In genomic region chrX:74084276-74084837, GRCm38 (mm10) we compare ENCODE assay signal across 8 mouse cellular contexts. TPM values are rescaled to one million over a fixed set of nuclear protein-coding genes. Genes with fewer than 3 reads are reported as not detected.
A peak's percentile ranks its signal among the peaks of the same experiment; 100 is the strongest.
DNase-seq lines count a peak whose midpoint lies in the region; ATAC-seq and TF ChIP-seq lines count a peak whose summit lies in the region.

No protein-coding gene starts in this region.

- H3K4me2 ChIP-seq in embryonic facial prominence, embryonic 12.5 days (replicated peaks): peak overlapping the region; percentile 58
- peak overlapping the region; percentile 49 for H3K4me2 ChIP-seq in intestine, embryonic 15.5 days (replicated peaks)
- H3K4me2 ChIP-seq in midbrain, embryonic 13.5 days (replicated peaks): peak overlapping the region; percentile 60

- no peaks in the 10 kb centered on the region for H3K9me3 ChIP-seq in G1E (replicated peaks)
- H3K9me3 ChIP-seq in embryonic facial prominence, embryonic 12.5 days: no peaks in the 10 kb centered on the region
- no peaks in the 10 kb centered on the region for H3K9me3 ChIP-seq in intestine, embryonic 15.5 days
- H3K9me3 ChIP-seq in midbrain, embryonic 13.5 days: no peaks in the 10 kb centered on the region

- H3K27me3 ChIP-seq in kidney, adult 2 months (replicated peaks; ENCODE audit: control insufficient read depth, insufficient read depth, low read length): no peaks in the 10 kb centered on the region
- no peaks in the 10 kb centered on the region for H3K27me3 ChIP-seq in G1E (ENCODE audit: insufficient read depth, low read length)
- H3K27me3 ChIP-seq in embryonic facial prominence, embryonic 12.5 days: no peaks in the 10 kb centered on the region
- no peaks in the 10 kb centered on the region for H3K27me3 ChIP-seq in intestine, embryonic 15.5 days (replicated peaks)
- no peaks in the 10 kb centered on the region for H3K27me3 ChIP-seq in midbrain, embryonic 13.5 days

- H3K4me3 ChIP-seq in kidney, adult 2 months (ENCODE audit: insufficient read depth, low read depth, low read length): peak overlapping the region; percentile 86
- peak overlapping the region; percentile 81 for H3K4me3 ChIP-seq in G1E (ENCODE audit: low read depth, low read length)
- peak overlapping the region; percentile 55 for H3K4me3 ChIP-seq in embryonic facial prominence, embryonic 12.5 days
- peak overlapping the region; percentile 57 for H3K4me3 ChIP-seq in intestine, embryonic 15.5 days (replicated peaks)
- peak overlapping the region; percentile 56 for H3K4me3 ChIP-seq in midbrain, embryonic 13.5 days (replicated peaks)

- peak overlapping the region; percentile 76 for H3K9ac ChIP-seq in embryonic facial prominence, embryonic 12.5 days
- peak overlapping the region; percentile 67; the same call in 1 of the 2 replicates for H3K9ac ChIP-seq in intestine, embryonic 15.5 days
- peak overlapping the region; percentile 76 for H3K9ac ChIP-seq in midbrain, embryonic 13.5 days (replicated peaks)

- TF ChIP-seq CTCF in kidney, adult 2 months (conservative IDR thresholded peaks at IDR 0.05; ENCODE audit: insufficient read depth, insufficient read length, low read depth, low read length): no peak
- TF ChIP-seq CTCF in G1E (IDR thresholded peaks at IDR 0.05; ENCODE audit: low read depth, low read length): no peak

- ATAC-seq in G1E (ENCODE audit: extremely low read depth, insufficient number of reproducible peaks, low FRiP score, poor library complexity, severe bottlenecking): no peak
- no peak for ATAC-seq in embryonic facial prominence, embryonic 12.5 days (ENCODE audit: insufficient number of reproducible peaks, insufficient read depth, low FRiP score, low TSS enrichment)
- no peak for ATAC-seq in intestine, embryonic 15.5 days
- peak; percentile 7 for ATAC-seq in midbrain, embryonic 13.5 days

- DNase-seq in kidney, adult 2 months: peak; percentile 15
- no peak for DNase-seq in kidney, postnatal 14 days
- no peak for DNase-seq in G1E (ENCODE audit: low spot score)
- DNase-seq in thymus, postnatal 0 days (ENCODE audit: low spot score): no peak
- no peak for DNase-seq in layer of hippocampus, adult 9-10 months (ENCODE audit: low spot score)

- no peaks in the 10 kb centered on the region for H3K36me3 ChIP-seq in kidney, adult 2 months (ENCODE audit: control insufficient read depth, insufficient read depth, low read length)
- peaks cover 2% of the 10 kb centered on the region for H3K36me3 ChIP-seq in G1E (replicated peaks)
- no peaks in the 10 kb centered on the region for H3K36me3 ChIP-seq in embryonic facial prominence, embryonic 12.5 days
- no peaks in the 10 kb centered on the region for H3K36me3 ChIP-seq in intestine, embryonic 15.5 days
- H3K36me3 ChIP-seq in midbrain, embryonic 13.5 days: no peaks in the 10 kb centered on the region

- TF ChIP-seq POLR2A in kidney, adult 2 months (IDR thresholded peaks at IDR 0.05; ENCODE audit: low read depth, low read length): no peak

- 2% methylated on average over 17 of the region's 17 CpGs for WGBS in kidney, adult 2 months
- WGBS in embryonic facial prominence, embryonic 12.5 days: 23% methylated on average over 17 of the region's 17 CpGs
- 26% methylated on average over 17 of the region's 17 CpGs for WGBS in intestine, embryonic 15.5 days
- 35% methylated on average over 17 of the region's 17 CpGs for WGBS in midbrain, embryonic 13.5 days

- peaks cover 2% of the 10 kb centered on the region; the same call in 1 of the 2 replicates for H3K4me1 ChIP-seq in kidney, adult 2 months (ENCODE audit: control insufficient read depth, insufficient read depth, low read length)
- H3K4me1 ChIP-seq in G1E (ENCODE audit: insufficient read depth, low read depth, low read length): peaks cover 19% of the 10 kb centered on the region
- no peaks in the 10 kb centered on the region for H3K4me1 ChIP-seq in embryonic facial prominence, embryonic 12.5 days
- H3K4me1 ChIP-seq in intestine, embryonic 15.5 days (replicated peaks): no peaks in the 10 kb centered on the region
- peaks cover 35% of the 10 kb centered on the region for H3K4me1 ChIP-seq in midbrain, embryonic 13.5 days (replicated peaks)

- peak overlapping the region; percentile 95 for H3K27ac ChIP-seq in kidney, adult 2 months (ENCODE audit: insufficient read depth, low read depth, low read length)
- H3K27ac ChIP-seq in embryonic facial prominence, embryonic 12.5 days: peak overlapping the region; percentile 92; the same call in 1 of the 2 replicates
- no peak overlapping the region for H3K27ac ChIP-seq in intestine, embryonic 15.5 days
- H3K27ac ChIP-seq in midbrain, embryonic 13.5 days: peak overlapping the region; percentile 97

RNA-seq across cellular contexts. Expression of gene Opn1mw, which starts 42.9 kb away (rescaled TPM):
- polyA plus RNA-seq in kidney, adult 2 months (2012; rRNA removed): not detected in 2 replicates
- not detected in 2 replicates for total RNA-seq in G1E (2014; fragmentation: Nextera tagmentation)
- total RNA-seq in G1E (2017): not detected in 2 replicates
- polyA plus RNA-seq in G1E (2012): not detected in 2 replicates
- not detected in 2 replicates for polyA plus RNA-seq in embryonic facial prominence, embryonic 12.5 days (2016; fragmentation: Nextera tagmentation; extraction: Ambion mirVana)
- polyA plus RNA-seq in intestine, embryonic 15.5 days (2015; fragmentation: Nextera tagmentation; extraction: Ambion mirVana): not detected in 2 replicates
- not detected in 2 replicates for polyA plus RNA-seq in midbrain, embryonic 13.5 days (2015; fragmentation: Nextera tagmentation; extraction: Ambion mirVana)
- not detected in 2 replicates for polyA plus RNA-seq in thymus, postnatal 0 days (2015; fragmentation: Nextera tagmentation; extraction: Ambion mirVana)

RNA-seq across cellular contexts. Expression of gene Mecp2, which starts 50.8 kb away (rescaled TPM):
- polyA plus RNA-seq in kidney, adult 2 months (2012; rRNA removed): 6.8 and 7.0 TPM in 2 replicates
- 40.1 and 44.3 TPM in 2 replicates for total RNA-seq in G1E (2014; fragmentation: Nextera tagmentation)
- 18.1 and 21.2 TPM in 2 replicates for total RNA-seq in G1E (2017)
- polyA plus RNA-seq in G1E (2012): 47.7 and 50.3 TPM in 2 replicates
- polyA plus RNA-seq in embryonic facial prominence, embryonic 12.5 days (2016; fragmentation: Nextera tagmentation; extraction: Ambion mirVana): 14.8 and 15.6 TPM in 2 replicates
- polyA plus RNA-seq in intestine, embryonic 15.5 days (2015; fragmentation: Nextera tagmentation; extraction: Ambion mirVana): 10.7 and 10.9 TPM in 2 replicates
- 17.0 and 18.9 TPM in 2 replicates for polyA plus RNA-seq in midbrain, embryonic 13.5 days (2015; fragmentation: Nextera tagmentation; extraction: Ambion mirVana)
- 16.6 and 16.7 TPM in 2 replicates for polyA plus RNA-seq in thymus, postnatal 0 days (2015; fragmentation: Nextera tagmentation; extraction: Ambion mirVana)
